Mouse (Mus musculus) right cerebral cortex, adult 2 months (tissue): ENCODE measurements around the gene Gm20403.
A peak's percentile ranks its signal among the peaks of the same experiment; 100 is the strongest.
"Not testable (repeated sequence)": the region's sequence is repeated elsewhere in the genome, so short reads cannot be mapped to it uniquely, and the experiment has no call there.

ENCODE experiments used
- DNase-seq, 2 experiments: peaks; one replicate each; pipeline ENCODE4 v3.0.0; 2021 to 2022; ENCODE audit warnings: low spot score in 2 of 2

Gm20403 gene

DNA sequence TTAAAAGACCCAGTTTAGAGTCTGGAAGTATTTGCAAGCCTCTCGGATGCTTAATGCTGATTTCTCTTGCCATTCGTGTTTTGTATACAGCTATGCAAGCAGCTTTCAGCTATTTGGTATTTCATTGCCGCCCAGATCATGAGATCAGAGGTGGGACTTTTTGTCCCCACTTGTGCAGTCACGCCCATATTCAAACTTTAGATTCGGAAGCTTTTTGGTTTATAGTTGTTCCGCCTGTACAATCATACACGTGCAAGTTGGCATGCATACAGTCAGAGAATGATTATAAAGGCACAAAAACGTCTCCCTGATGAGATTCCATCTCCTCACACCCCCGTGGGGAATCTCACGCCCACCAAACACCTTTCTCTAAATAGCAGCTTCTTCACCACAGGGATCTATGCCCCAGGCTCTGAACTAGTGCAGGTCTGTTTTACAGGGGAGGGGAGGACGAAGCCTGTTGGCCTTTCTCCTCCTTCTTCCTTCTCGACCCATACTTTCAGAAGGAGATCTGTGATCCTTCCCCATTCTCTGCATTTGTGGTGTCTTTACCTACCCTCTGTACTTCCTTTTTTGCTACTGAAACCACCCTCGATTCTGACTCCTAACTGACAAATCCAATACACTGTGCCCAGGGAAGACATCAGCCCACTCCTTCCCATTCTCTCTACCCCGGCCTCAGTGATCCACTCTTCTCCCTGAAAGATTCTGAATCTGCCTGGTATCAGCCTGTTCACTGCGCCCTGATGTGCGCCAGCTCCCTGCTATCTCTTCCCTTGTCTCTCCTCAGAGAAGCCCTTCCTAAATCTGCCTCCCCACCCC, 7.1 kb upstream of the Gm20403 start:
- peak; percentile 11 to 17 for DNase-seq

DNA sequence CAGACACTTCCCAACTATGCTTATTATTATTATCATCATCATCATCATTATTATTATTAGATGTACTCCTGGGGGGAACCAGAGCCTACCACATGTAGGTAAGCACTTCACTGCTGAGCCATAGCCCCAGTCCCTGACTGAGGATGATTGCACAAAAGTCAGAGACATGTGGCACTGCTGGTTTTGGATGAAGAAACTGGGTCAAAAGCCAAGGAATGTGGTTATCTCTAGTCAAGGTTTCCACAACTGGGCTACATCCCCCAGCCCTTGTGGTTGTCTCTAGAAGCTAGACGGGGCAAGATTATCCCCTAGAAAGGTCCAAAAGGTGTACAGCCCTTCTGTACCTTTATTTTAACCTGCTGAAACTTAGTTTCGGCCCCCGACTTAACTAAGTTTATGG, 6.5 kb upstream of the Gm20403 start:
- no peak for DNase-seq

DNA sequence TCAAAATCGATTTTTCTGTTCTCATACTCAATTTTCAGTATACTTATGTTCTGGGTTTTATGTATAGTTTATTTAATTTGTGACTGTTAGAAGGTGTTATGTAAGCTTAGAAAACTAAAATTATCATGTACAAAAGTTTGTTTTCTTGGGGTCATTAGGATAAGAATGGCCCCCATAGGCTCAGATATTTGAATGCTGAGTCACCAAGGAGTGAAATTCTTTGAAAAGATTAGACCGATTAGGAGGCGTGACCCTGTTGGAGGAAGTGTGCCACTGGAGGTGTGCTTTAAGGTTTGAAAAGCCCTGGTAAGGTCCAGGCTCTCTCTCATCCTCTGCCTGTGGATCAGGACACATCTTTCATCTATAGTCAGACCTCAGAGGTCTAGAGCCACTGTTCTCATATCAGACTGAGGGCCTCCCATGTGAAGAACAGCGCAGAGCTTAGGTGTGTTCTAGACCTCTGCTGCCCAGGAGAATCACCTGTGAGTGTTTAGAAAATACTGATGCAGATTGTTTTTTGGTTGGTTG, 2.1 kb upstream of the Gm20403 start:
- DNase-seq: no peak

DNA sequence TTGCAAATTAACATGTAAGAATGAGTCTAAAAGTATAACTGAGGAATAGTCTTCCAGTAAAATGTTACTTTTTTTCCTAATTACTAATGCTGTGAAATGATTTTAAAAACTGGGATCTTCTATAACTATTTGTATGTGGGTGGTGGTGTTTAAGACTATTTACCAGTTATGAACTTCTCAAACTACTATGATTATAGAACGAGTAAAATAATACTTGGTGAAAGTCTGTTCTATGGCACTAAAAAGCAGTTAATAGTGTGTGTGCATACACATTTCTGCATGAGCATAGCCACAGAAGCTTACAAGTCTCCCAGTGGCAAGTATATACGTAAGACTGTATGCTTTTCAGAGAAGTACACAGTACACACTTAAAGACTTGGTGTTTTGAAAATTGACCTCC, 827 bp upstream of the Gm20403 start:
- no peak for DNase-seq

DNA sequence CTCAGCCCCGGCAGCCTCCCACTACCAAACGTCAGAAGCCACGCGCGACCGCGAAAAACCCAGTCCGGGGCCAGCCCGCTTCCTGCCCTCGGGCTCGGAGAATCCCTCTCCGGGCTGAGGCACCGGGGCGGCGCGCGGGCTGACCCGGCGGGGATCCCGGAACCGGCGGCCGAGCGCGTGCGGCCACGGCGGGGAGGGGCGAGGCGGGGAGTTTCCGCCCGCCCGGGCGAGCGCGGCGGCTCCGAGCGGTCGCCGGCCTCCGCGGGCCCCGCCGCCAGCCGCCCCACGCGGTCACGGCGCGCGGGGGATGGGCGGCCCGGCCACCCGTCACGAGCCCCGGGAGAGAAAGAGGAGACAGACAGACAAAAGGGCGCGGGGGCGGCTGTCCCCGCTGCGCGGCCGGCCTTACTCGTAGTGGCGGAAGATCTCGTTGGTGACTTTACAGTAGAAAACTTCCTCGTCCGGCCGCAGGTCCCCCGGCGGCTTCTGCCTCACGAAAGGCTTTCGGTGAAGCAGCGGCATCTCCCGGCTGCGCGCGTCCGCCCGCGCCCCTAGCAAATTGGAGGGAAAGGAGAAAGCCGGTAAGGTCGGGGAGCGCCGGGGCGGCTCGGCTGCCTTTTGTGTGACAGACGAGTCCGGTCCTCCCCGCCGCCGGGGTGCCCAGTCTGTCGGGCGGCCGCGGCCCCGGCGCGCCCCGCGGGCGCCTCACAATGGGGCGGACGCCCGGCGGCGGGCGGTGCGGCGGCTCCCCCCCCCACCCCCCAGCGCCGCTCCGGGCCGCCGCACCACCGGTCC, 875 bp downstream of the Gm20403 start:
- peak; percentile 37 to 57 for DNase-seq

DNA sequence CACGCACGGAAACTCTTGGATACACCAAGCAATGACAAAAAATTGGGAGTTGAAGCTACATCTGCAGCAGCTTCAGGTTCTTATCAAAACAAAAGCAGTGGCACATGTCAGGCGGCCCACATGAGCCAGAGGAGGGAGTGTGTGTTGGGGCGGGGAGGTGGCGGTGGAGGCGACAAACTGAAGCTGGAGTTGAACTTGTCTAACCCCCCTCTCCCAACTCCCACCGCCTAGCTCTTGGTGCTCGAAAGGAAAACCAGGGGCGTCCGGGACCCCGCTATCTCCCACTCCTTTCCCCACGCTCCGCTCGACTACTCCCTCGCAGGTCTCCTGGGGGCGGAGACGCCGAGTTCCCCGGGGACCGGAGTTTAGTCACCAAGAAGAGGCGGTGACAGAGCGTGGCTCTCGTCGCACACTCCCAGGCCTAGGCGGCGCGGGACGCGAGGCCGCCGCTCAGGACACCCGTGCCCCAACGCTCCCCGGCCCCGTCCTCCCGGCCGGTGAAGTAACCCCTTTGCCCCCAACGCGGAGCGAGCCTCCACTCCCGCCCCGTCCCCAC, 1.6 kb downstream of the Gm20403 start:
- peak; percentile 31 to 51 for DNase-seq

DNA sequence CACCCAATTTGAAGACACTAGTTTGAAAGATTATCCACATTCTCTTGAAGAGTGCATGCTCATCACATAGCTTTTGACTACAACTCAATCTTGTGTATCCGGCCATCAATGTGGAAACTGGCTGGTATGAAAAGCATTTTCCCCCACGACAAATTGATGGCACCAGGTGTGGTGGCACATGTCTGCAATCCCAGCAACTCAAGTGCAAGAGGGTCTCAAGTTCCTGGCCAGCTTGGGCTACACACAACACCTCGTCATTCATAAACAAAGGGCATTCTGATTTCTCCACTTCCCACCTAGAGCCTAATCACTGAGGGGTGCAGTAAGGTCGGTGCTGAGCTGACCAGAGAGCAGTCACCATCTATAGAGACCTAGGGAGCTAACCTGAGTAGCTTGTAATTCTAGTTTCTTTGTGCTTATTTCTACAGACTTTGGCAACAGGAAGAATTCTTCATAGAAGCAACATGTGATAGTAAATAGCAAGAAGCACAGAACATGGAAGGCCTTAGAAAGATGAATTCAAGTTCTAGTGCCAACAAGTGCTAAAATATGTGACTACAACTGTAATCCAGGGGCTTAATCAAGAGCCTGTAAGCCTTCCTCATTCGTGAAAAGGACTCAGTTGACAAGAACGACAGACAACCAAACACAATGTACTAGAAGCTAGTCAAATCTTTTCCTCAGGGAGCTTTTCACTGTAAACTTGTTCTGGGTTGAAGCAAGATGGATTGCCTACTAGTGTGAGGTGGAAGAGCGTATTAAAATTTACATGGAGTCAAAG, 3.2 kb downstream of the Gm20403 start:
- DNase-seq: no peak

DNA sequence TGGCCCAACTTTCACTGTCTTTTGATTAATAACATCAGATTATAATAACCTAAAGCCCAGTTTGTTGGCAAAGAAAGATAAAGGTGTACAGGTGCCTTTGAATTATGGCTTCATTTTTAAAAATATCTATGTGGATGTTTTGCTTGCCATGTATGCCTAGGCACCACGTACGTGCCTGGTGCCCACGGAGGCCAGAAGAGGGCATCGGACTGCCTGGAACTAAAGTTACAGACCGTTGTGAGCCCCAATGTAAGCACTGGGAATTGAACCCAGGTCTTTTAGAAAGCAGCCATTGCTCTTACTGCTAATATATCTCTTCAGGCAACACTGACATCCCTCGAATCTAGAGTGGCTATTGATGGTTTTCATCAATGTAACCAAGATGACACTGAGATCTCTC, 4.4 kb downstream of the Gm20403 start:
- no peak for DNase-seq

DNA sequence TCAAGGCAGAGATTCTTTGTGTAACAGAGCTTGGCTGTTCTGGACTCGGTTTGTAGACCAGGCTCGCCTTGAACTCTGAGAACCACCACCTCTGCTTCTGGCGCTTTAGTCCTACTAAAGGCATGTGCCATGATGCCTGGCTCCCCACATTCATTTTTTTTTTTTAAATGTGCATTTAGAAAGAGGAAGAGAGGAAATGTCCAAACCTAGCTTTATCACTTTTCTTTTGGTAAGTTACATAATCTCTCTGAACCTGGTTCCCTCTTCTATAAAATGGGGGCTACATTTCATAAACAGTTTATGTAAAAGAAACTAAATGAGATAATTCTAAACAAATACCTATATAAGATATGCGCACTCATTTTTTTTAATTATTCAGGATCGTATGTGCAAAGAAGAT, 5.4 kb downstream of the Gm20403 start:
- no peak for DNase-seq

DNA sequence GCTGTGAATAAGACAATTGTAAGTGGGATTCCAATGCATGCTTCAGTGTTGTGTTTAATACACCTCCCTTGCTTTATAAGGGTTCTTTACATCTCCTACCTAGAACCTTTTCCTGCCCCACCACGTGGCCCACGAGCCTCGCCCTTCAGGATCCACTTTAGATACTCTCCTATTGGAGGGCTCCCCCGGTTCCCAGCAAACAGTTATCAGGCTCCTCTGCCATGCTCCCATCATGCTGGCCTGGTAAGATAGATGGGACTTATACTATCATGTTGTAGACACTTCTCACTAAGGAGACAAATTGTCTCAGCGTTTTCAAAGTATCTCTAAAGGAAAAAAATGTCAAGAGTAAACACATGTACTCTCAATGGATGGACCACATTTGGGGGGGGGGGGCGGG, 5.8 kb downstream of the Gm20403 start:
- no peak for DNase-seq

DNA sequence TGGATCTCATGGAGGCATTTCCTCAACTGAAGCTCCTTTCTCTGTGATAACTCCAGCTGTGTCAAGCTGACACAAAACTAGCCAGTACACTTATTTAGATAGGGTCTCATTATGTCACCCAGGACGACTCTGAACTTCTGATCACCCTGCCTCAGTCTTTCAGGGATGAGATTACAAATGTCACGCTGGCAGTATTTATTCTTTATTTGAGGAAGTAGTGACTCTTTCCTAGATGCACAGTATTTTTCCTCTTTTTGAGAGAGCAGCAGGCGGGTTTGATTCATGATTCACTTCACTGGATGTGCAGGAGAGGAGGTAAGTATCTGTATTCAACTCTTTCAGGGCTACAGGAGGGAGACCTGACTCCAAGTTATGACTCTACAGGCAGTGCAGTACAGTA, 17.3 kb downstream of the Gm20403 start:
- no peak for DNase-seq

DNA sequence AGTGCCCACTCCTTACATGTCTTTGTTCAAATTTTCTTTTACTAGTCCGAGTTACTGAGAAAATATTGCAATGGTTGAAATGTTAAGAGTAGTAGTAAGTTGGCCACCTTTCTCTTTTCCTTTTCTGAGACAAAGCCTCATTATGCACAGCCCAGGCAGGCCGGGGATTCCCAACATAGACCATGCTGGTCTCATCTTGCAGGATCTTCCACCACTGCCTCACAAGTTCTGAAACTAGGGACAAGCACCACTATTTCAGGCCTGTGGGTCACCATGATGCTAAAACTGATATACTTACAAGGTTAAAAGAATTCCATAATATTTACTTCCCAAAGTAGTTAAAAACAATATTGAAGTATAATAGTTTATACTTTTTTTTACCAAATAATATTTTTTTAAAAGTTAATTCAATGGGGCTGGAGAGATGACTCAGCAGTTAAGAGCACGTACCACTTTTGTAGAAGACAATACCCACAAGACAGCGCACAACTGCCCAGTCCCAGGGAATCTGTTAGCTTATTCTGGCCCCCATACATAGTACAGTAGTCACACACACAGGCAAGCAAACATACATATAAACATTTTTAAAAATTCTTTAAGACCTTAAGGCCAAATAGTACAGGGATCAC, 20.7 kb downstream of the Gm20403 start:
- no peak for DNase-seq

DNA sequence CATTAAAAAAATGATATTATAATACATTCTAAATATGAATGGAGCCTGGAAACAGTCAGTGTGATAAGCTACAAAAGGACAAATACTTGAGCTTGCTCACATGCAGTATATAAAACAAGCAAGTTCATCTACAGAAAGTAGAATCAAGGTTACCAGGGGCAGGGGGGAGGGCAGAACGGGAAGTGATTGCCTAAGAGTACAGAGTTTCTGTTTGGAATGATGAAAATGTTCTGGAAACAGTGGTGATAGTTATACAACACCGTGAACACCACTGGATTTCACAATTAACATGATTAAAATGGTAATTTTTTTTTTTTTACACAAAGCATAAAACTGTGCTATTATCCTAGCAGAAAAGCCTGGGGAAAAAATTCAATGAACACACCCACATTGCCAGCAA, 26.8 kb downstream of the Gm20403 start:
- no peak for DNase-seq

DNA sequence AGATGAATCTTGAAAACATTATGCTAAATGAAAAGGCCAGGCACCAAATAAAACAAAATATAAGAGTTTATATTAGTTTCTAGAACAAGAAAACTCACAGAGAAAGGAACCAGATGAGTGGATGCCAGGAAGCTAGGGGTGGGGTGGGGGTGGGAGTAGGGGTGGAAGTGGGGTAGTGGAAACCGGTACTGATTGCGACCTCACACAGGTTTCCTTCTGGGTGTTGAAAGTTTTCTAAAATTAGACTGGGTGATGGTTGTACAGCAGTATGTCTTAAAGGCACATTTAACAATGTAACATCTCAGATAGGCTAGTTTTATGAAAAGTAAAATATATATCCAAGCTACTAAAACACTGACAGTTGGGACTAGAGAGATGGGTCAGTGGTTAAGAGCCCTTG, 29.4 kb downstream of the Gm20403 start:
- DNase-seq: no peak

DNA sequence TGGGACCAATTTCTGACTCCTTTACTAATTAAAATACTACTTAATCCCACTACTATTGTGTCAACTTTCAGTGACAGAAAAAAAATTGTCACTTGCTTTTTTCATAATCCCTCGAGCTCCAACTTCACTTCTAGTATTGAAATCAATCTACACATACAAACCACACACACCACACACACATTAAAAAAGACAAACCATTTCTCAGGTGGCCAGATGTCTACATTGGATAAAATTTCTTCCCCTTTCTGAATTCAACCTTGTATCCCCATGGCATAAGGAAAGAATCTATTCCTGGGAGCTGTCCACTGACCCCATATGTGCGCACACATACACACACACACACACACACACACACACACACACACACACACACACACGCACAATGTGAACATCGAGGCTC, 29.9 kb downstream of the Gm20403 start:
- DNase-seq: no peak

DNA sequence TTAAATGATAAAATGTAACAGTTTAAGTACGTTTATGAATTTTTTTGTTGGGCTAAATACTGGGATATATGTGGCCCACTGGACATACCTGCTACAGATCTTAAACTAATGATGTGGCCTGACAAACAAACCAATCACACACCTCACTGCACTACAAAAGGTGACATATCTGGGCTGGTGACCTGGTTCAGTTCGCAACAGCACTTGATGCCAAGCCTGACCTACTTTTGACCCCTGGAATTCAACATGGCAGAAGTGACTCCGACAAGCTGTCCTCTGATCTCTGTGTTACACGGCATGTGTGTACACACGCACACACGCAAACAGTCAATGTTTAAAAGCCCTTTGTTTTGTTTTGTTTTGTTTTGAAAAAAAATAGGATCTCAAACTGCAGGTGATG, 40.2 kb downstream of the Gm20403 start:
- DNase-seq: no peak

DNA sequence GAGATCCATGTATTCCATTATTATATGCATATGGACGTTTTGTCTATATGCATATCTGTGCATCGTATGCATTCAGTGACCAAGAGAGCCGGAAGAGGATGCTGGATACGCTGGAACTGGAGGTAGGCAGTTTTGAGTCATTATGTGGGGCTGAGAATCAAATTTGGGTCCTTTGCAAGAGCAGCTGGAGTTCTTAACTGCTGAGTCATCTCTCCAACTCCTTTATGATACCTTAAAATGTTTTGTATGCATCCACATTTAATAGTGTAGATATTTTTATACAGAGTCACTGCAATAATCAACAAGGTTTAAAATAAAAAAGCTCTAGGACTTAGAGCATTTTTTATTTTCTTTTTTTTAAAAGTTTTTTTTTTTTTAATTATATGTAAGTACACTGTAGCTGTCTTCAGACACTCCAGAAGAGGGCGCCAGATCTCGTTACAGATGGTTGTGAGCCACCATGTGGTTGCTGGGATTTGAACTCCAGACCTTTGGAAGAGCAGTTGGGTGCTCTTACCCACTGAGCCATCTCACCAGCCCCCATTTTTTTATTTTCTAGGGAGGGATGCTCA, 43.7 kb downstream of the Gm20403 start:
- DNase-seq: not testable (repeated sequence)

DNA sequence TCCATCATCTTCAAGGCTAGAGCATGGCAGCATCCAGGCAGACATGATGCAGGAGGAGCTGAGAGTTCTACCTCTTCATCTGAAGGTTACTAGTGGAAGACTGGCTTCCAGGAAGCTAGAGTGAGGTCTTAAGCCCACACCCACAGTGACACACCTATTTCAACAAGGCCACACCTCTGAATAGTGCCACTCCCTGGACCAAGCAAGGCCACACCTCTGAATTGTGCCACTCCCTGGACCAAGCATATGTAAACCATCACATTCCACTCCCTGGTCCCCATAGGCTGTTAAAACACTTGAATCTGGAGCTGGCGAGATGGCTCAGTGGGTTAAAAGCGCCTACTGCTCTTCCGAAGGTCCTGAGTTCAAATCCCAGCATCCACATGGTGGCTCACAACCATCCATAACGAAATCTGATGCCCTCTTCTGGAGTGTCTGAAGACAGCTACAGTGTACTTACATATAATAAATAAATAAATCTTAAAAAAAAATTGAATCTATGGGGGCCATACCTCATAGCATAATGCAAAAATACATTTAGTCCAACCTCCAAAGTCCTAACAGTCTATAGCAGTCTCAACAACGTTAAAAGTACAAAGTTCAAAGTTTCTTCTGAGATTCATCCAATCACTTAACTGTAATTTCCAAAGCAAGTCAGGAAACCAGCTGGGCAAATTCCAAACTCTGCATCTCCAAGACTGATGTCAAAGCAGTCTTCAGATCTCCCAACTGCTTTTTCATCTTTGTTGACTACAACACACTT, 48.6 kb downstream of the Gm20403 start:
- not testable (repeated sequence) for DNase-seq
